Mouse (Mus musculus) limb, embryonic 15.5 days (tissue): Measurements from ENCODE around the gene Tmem17. TPM values are rescaled to one million over a fixed set of nuclear protein-coding genes. Genes with fewer than 3 reads are reported as not detected.

Experiments
- ATAC-seq: fragments of 200-750 bp; cut with Nextera tagmentation; 2 replicates; pipeline ENCODE4 v1.8.0; 2017; ENCODE audit warnings: low read depth, moderate TSS enrichment; ENCODE audit not compliant: insufficient number of reproducible peaks, low FRiP score, low TSS enrichment
- H3K27ac ChIP-seq: fragments of 300-500 bp; sonication (generic); 2 replicates; pipeline ENCODE4 v1.5.1; 2015; ENCODE audit warnings: moderate library complexity, mild to moderate bottlenecking, inconsistent platforms
- H3K27me3 ChIP-seq: fragments of 300-500 bp; sonication (generic); 2 replicates; pipeline ENCODE4 v1.6.1; 2015; ENCODE audit warnings: inconsistent platforms
- H3K36me3 ChIP-seq: fragments of 300-500 bp; sonication (generic); 2 replicates; pipeline ENCODE4 v1.6.1; 2015; ENCODE audit warnings: inconsistent platforms
- H3K4me1 ChIP-seq: fragments of 300-500 bp; sonication (generic); 2 replicates; pipeline ENCODE4 v1.6.1; 2015; ENCODE audit warnings: inconsistent platforms
- H3K4me2 ChIP-seq: fragments of 300-500 bp; sonication (generic); 2 replicates; pipeline ENCODE4 v1.6.1; 2015; ENCODE audit warnings: mild to moderate bottlenecking, inconsistent platforms
- H3K4me3 ChIP-seq: fragments of 300-500 bp; sonication (generic); 2 replicates; pipeline ENCODE4 v1.5.1; 2015; ENCODE audit warnings: mild to moderate bottlenecking, inconsistent platforms
- H3K9ac ChIP-seq: fragments of 300-500 bp; sonication (generic); 2 replicates; pipeline ENCODE4 v1.6.1; 2015; ENCODE audit warnings: inconsistent platforms
- H3K9me3 ChIP-seq: fragments of 300-500 bp; sonication (generic); 2 replicates; pipeline ENCODE4 v1.6.1; 2016; ENCODE audit warnings: inconsistent platforms
- WGBS: fragments of 180-500 bp; shearing (Covaris S2); methylation state at CpG from one replicate; pipeline ENCODE4 v1.1.7; 2015; 5-methylcytosine and 5-hydroxymethylcytosine counted together
- polyA plus RNA-seq: library from polyadenylated mRNA; unstranded; fragments of >200 nt; fragmentation: Nextera tagmentation; extraction: Ambion mirVana; gene quantifications from 2 replicates; pipeline ENCODE4 v1.2.1, GENCODE M21; 2015

The Tmem17 gene
- 13.4 and 16.0 TPM in 2 replicates for polyA plus RNA-seq

- Histone ChIP-seq H3K27ac (peak within 1 kb of the TSS; percentile 97), H3K4me2 (peak within 1 kb of the TSS; percentile 60), H3K4me1 (no peaks in the 10 kb centered on the region), H3K4me3 (peak within 1 kb of the TSS; percentile 77), H3K36me3 (no peaks in the 10 kb centered on the region), H3K27me3 (no peaks in the 10 kb centered on the region), H3K9ac (peak within 1 kb of the TSS; percentile 85), H3K9me3 (no peaks in the 10 kb centered on the region)
- peak; percentile 90 for ATAC-seq
- WGBS: under 1% methylated on average over 73 of the region's 73 CpGs
Observed at GRCm38 (mm10) chr11:22512038-22513001, at the start of gene Tmem17. Tmem17 (plus strand) TSS chr11:22512088.

DNA sequence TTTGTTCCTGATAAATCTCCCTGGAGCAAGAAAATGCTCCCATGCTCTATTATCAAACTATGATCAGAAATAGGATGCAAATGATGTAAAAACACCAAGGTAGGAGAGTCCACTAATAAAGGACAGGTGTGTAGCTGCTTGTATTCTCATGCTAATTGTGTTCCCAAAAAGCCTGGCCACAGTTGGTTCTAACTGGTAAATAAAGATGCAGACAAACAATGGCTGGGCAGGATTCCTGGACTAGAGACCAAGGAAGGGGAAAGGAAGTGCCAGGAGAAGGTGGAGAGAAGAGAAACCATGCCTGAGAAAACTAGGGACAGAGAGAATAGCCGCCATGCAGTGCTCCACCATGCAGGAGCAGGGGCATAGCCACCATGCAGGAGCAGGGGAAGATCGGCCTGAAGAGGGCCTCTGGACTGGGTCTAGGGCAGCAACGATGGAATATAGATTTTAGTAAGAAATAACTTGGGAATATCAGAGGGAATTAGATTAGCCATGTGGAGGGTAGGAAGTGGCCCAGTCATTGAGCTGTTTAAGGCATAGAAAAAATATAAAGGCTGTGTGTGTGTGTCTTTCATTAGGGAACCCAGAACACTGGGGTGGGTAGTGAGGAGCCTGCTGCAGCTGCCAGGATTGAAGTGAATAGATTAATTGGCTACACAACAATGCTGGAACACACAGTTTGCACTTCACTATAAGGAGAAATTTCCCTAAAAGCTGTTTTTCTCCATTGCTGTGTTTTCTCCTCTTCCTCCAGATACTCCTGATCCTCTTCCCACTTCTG is 31.9 kb upstream of the Tmem17 start:
- Histone ChIP-seq H3K9ac (no peak overlapping the region), H3K4me1 (peaks cover 15% of the 10 kb centered on the region), H3K27ac (no peak overlapping the region), H3K4me2 (no peak overlapping the region), H3K27me3 (no peaks in the 10 kb centered on the region), H3K36me3 (no peaks in the 10 kb centered on the region), H3K9me3 (no peaks in the 10 kb centered on the region), H3K4me3 (no peak overlapping the region)
- no peak for ATAC-seq
- WGBS: 77% methylated on average over 3 of the region's 3 CpGs

DNA sequence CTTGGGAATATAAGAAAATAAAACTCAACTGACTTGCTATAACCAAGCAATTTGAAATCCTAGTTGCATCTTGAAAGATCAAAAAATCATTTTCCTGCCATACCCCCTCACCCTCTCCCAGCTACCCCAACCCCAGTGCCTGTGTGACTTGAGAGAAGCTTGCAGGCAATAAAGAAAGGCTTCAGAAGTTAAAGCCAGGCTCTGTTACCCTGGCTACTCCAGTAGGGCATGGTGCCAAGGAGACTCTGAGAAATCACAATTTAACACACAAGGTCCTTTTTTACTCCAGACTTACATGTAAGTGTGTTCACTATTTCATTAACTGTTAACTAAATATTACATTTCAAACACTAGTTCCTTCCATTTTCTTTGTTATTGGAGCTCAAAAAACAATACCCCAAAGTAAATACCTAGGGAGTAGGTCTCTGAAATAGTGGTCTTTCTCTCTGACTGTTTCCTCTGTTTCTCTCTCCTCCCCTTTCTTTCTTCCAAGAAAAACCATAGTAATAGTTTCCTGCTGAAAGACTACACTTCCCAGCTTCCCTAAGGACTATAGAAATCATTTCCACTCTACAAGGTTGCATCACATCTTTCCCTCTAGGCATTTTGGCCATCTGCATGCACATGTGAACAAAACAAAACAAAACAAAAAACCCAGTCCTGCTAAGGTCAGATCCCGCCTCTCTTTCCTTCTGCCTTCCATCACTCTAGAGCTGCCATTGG is 30.1 kb upstream of the Tmem17 start:
- ATAC-seq: peak; percentile 83
- Histone ChIP-seq H3K27me3 (no peaks in the 10 kb centered on the region), H3K27ac (peak overlapping the region; percentile 84), H3K36me3 (no peaks in the 10 kb centered on the region), H3K9me3 (no peaks in the 10 kb centered on the region), H3K4me3 (no peak overlapping the region), H3K4me2 (no peak overlapping the region), H3K9ac (no peak overlapping the region), H3K4me1 (peaks cover 15% of the 10 kb centered on the region)
- 64% methylated on average over 1 of the region's 1 CpGs for WGBS

- peak overlapping the region; percentile 84 for H3K27ac ChIP-seq
Observed at GRCm38 (mm10) chr11:22482362-22482760, 29.5 kb upstream of the Tmem17 start.

GRCm38 (mm10) chr11:22493694-22494319 is 18.1 kb upstream of the Tmem17 start:
- ATAC-seq: no peak
- Histone ChIP-seq H3K9me3 (no peaks in the 10 kb centered on the region), H3K4me1 (no peaks in the 10 kb centered on the region), H3K36me3 (no peaks in the 10 kb centered on the region), H3K4me3 (no peak overlapping the region), H3K27me3 (no peaks in the 10 kb centered on the region), H3K4me2 (no peak overlapping the region), H3K27ac (no peak overlapping the region), H3K9ac (no peak overlapping the region)
- 81% methylated on average over 2 of the region's 2 CpGs for WGBS

More at GRCm38 (mm10) chr11:22482362-22482760, 29.5 kb upstream of the Tmem17 start:
- WGBS: 70% methylated on average over 3 of the region's 3 CpGs
- H3K9ac ChIP-seq: no peak overlapping the region
- H3K4me1 ChIP-seq: peaks cover 15% of the 10 kb centered on the region
- no peak; the same call in 1 of the 2 replicates for ATAC-seq
- H3K4me2 ChIP-seq: no peak overlapping the region
- H3K27me3 ChIP-seq: no peaks in the 10 kb centered on the region
- H3K9me3 ChIP-seq: no peaks in the 10 kb centered on the region
- H3K36me3 ChIP-seq: no peaks in the 10 kb centered on the region
- no peak overlapping the region for H3K4me3 ChIP-seq

DNA sequence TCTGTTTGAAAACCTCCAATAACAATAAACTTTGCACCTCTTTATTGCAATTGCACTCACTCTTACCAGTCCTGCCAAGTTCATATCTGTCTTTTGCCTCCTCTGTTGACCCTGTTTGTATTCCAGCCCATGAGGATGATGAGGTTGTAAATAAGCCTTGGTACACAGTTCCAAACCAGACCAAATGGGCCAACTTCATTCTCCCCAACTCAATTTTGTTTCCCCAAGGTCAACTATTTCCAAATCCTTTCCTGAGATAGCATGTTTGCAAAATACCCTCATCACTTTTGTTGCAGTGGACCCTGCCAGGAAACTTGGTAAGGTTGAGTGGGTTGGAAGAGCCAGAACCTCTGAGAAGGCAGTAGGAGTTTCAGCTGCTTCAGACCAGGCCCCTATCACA is 16.9 kb upstream of the Tmem17 start:
- no peaks in the 10 kb centered on the region for H3K36me3 ChIP-seq
- no peak overlapping the region for H3K27ac ChIP-seq
- no peak for ATAC-seq
- H3K4me1 ChIP-seq: no peaks in the 10 kb centered on the region
- no peak overlapping the region for H3K9ac ChIP-seq
- no peaks in the 10 kb centered on the region for H3K27me3 ChIP-seq
- H3K4me3 ChIP-seq: no peak overlapping the region
- H3K4me2 ChIP-seq: no peak overlapping the region
- H3K9me3 ChIP-seq: no peaks in the 10 kb centered on the region

- WGBS: 87% methylated on average over 6 of the region's 6 CpGs
- no peak for ATAC-seq
- H3K9me3 ChIP-seq: no peaks in the 10 kb centered on the region
- H3K4me3 ChIP-seq: no peak overlapping the region
- H3K9ac ChIP-seq: no peak overlapping the region
- H3K27ac ChIP-seq: no peak overlapping the region
- H3K4me1 ChIP-seq: no peaks in the 10 kb centered on the region
- no peaks in the 10 kb centered on the region for H3K27me3 ChIP-seq
- no peaks in the 10 kb centered on the region for H3K36me3 ChIP-seq
- no peak overlapping the region for H3K4me2 ChIP-seq
Observed at GRCm38 (mm10) chr11:22499396-22499795, 12.5 kb upstream of the Tmem17 start.

- Histone ChIP-seq H3K36me3 (no peaks in the 10 kb centered on the region), H3K27me3 (no peaks in the 10 kb centered on the region), H3K27ac (no peak overlapping the region), H3K4me3 (no peak overlapping the region), H3K9me3 (no peaks in the 10 kb centered on the region), H3K9ac (no peak overlapping the region), H3K4me1 (no peaks in the 10 kb centered on the region), H3K4me2 (no peak overlapping the region)
- ATAC-seq: no peak
Observed at GRCm38 (mm10) chr11:22499886-22500285, 12.0 kb upstream of the Tmem17 start.

- Histone ChIP-seq H3K9me3 (0 out of 2 replicates have a peak, but pooled peaks cover 6% of the 10 kb centered on the region), H3K4me3 (no peak overlapping the region), H3K36me3 (no peaks in the 10 kb centered on the region), H3K4me1 (no peaks in the 10 kb centered on the region), H3K27me3 (no peaks in the 10 kb centered on the region), H3K4me2 (no peak overlapping the region), H3K27ac (no peak overlapping the region), H3K9ac (no peak overlapping the region)
- WGBS: 68% methylated on average over 9 of the region's 9 CpGs
- ATAC-seq: no peak
Observed at GRCm38 (mm10) chr11:22500771-22501566, 10.9 kb upstream of the Tmem17 start.

DNA sequence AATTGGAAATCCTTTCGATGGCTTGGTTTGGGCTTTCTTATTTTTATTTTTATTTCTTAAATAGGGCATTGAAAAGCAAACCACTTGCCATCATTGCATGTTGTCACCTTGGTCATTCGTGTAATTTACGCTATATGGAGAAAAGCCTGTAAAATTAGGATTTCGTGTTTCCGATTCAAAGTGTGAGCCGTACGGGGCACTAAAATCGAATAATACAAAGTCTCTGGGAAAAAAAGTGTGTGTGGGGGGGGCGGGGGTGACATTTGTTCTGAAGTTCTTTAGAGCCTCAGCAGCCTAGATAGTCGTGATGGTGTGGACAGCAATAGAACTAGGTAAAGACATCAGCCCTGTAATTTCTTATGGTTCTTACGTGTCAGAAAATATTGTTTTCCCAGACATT is 1.2 kb downstream of the Tmem17 start:
- Histone ChIP-seq H3K9me3 (no peaks in the 10 kb centered on the region), H3K4me1 (no peaks in the 10 kb centered on the region), H3K9ac (peak overlapping the region; percentile 85), H3K4me2 (peak overlapping the region; percentile 60), H3K4me3 (peak overlapping the region; percentile 77), H3K27ac (peak overlapping the region; percentile 97), H3K36me3 (no peaks in the 10 kb centered on the region; the same call in 1 of the 2 replicates), H3K27me3 (no peaks in the 10 kb centered on the region)
- WGBS: 28% methylated on average over 11 of the region's 11 CpGs
- no peak for ATAC-seq
